17 mouse cellular contexts compared by ENCODE assay signal in the genomic region with DNA sequence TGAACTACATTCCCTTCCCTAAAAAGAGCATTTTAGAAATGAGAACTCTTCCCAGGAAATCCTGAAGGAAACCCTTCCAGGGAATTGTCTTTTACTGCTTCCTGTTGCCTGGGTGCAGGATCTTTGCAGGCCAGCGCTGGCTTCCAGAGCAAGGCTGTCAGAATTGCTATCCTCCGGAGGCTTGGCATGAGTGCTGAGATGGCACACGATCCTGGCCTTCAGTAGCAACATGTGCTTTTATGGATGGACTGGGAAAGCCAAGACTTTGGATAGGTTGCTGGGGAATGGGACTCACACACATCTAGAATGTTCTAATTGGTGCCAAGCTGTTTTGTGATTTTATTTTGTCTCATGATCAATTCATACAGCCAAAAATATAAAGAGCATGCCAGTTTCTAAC.
A peak's percentile ranks its signal among the peaks of the same experiment; 100 is the strongest.
DNase-seq lines count a peak whose midpoint lies in the region; ATAC-seq lines count a peak whose summit lies in the region.
"Had no signal": no experiment of that assay in that cellular context is flagged by ENCODE, and none has a peak within 500 bp of the region (broad histone marks: within the 10 kb centered on the region; RNA-seq: fewer than 3 reads in every experiment).

No protein-coding gene starts in this region.

- WGBS in neural tube, embryonic 15.5 days: 72% methylated on average over 3 of the region's 3 CpGs

- no peak overlapping the region for H3K4me2 ChIP-seq in neural tube, embryonic 15.5 days
- H3K4me2 ChIP-seq: liver, embryonic 12.5 days had no signal

- H3K4me3 ChIP-seq in neural tube, embryonic 15.5 days (replicated peaks): no peak overlapping the region
- H3K4me3 ChIP-seq: hindbrain, embryonic 10.5 days; liver, embryonic 12.5 days had no signal

- no peaks in the 10 kb centered on the region for H3K4me1 ChIP-seq in neural tube, embryonic 15.5 days
- H3K4me1 ChIP-seq: hindbrain, embryonic 10.5 days; liver, embryonic 12.5 days had no signal

- H3K36me3 ChIP-seq in neural tube, embryonic 15.5 days: no peaks in the 10 kb centered on the region
- H3K36me3 ChIP-seq: hindbrain, embryonic 10.5 days; liver, embryonic 12.5 days had no signal

- no peak overlapping the region for H3K9ac ChIP-seq in neural tube, embryonic 15.5 days (replicated peaks)
- H3K9ac ChIP-seq: liver, embryonic 12.5 days had no signal

- no peaks in the 10 kb centered on the region for H3K9me3 ChIP-seq in neural tube, embryonic 15.5 days (replicated peaks)
- H3K9me3 ChIP-seq: hindbrain, embryonic 10.5 days; liver, embryonic 12.5 days had no signal

- no peaks in the 10 kb centered on the region for H3K27me3 ChIP-seq in neural tube, embryonic 15.5 days (replicated peaks)

- DNase-seq in gastrocnemius, postnatal 10 days: peak; percentile 3
- DNase-seq in gastrocnemius, adult 8-10 months (ENCODE audit: low spot score in 2 of 2): no peak
- peak; percentile 2 for DNase-seq in kidney, adult 9 months
- DNase-seq in kidney, postnatal 25 days: no peak
- DNase-seq in right cerebral cortex, postnatal 4 days: peak; percentile 2
- no peak for DNase-seq in right cerebral cortex, adult 2 months (ENCODE audit: low spot score in 2 of 2)
- DNase-seq in left cerebral cortex, adult 18-20 months (ENCODE audit: low spot score in 2 of 2): no peak
- DNase-seq: embryo, embryonic 11 days; gastrocnemius, postnatal 14 days; lung, postnatal 14 days; midbrain, embryonic 14.5 days; thymus, postnatal 4 days had no signal

- no peak for ATAC-seq in neural tube, embryonic 15.5 days (ENCODE audit: low FRiP score)
- ATAC-seq: forebrain, embryonic 14.5 days; intestine, postnatal 0 days; liver, embryonic 12.5 days had no signal

- no peak overlapping the region for H3K27ac ChIP-seq in neural tube, embryonic 15.5 days (replicated peaks)
- H3K27ac ChIP-seq: hindbrain, embryonic 10.5 days; liver, embryonic 12.5 days had no signal

Comparison
In these comparisons a context has a peak if more than half of its experiments do, and no peak if none do; other contexts are left out.
1. DNase-seq: peak in gastrocnemius, postnatal 10 days (single experiment), kidney, adult 9 months (single experiment) and right cerebral cortex, postnatal 4 days (single experiment); none in gastrocnemius, adult 8-10 months (0 of 2), kidney, postnatal 25 days (0 of 2), right cerebral cortex, adult 2 months (0 of 2) and left cerebral cortex, adult 18-20 months (0 of 2).